Mouse (Mus musculus) embryo, embryonic 11 days (tissue): ENCODE measurements around the gene Chst4.

Experiments used
- DNase-seq: peaks from one replicate; pipeline ENCODE4 v3.0.0-alpha.2; 2015

Gene Chst4

GRCm38 (mm10) chr8:110039659-110040058 is at the start of gene Chst4:
Gene Chst4, minus strand, starts transcription at chr8:110039740.
- DNase-seq: no peak

- DNase-seq: peak; percentile 19
Measured at GRCm38 (mm10) chr8:110082416-110083105, 43.0 kb upstream of the Chst4 start.

- peak; percentile 79 for DNase-seq
Measured at GRCm38 (mm10) chr8:110079282-110080221, 40.0 kb upstream of the Chst4 start, which contains the start of gene Zfp612. Gene Zfp612, plus strand, starts transcription at chr8:110079746.

- no peak for DNase-seq
Measured at GRCm38 (mm10) chr8:110074496-110074895, 35.0 kb upstream of the Chst4 start.

- DNase-seq: peak; percentile 88
Measured at GRCm38 (mm10) chr8:110071600-110071999, 32.1 kb upstream of the Chst4 start.

- DNase-seq: no peak
Measured at GRCm38 (mm10) chr8:110069706-110070105, 30.2 kb upstream of the Chst4 start.

- no peak for DNase-seq
Measured at GRCm38 (mm10) chr8:110065676-110066075, 26.1 kb upstream of the Chst4 start.

- no peak for DNase-seq
Measured at GRCm38 (mm10) chr8:110064606-110065365, 25.2 kb upstream of the Chst4 start.

GRCm38 (mm10) chr8:110064161-110064560 is 24.6 kb upstream of the Chst4 start:
- DNase-seq: no peak

GRCm38 (mm10) chr8:110058207-110058606 is 18.7 kb upstream of the Chst4 start:
- DNase-seq: no peak

- no peak for DNase-seq
Measured at GRCm38 (mm10) chr8:110051208-110051607, 11.7 kb upstream of the Chst4 start.

GRCm38 (mm10) chr8:110040509-110040908 is 969 bp upstream of the Chst4 start:
- no peak for DNase-seq

- no peak for DNase-seq
Measured at GRCm38 (mm10) chr8:110039216-110039615, 324 bp downstream of the Chst4 start.

GRCm38 (mm10) chr8:110036156-110036555 is 3.4 kb downstream of the Chst4 start:
- DNase-seq: no peak

GRCm38 (mm10) chr8:110034331-110034730 is 5.2 kb downstream of the Chst4 start:
- DNase-seq: no peak

GRCm38 (mm10) chr8:110033771-110034170 is 5.8 kb downstream of the Chst4 start:
- peak; percentile 30 for DNase-seq

- no peak for DNase-seq
Measured at GRCm38 (mm10) chr8:110022768-110023344, 16.7 kb downstream of the Chst4 start.

GRCm38 (mm10) chr8:110022081-110022480 is 17.5 kb downstream of the Chst4 start:
- no peak for DNase-seq

GRCm38 (mm10) chr8:110010868-110011267 is 28.7 kb downstream of the Chst4 start:
- peak; percentile 54 for DNase-seq

- DNase-seq: no peak
Measured at GRCm38 (mm10) chr8:110008995-110009446, 30.5 kb downstream of the Chst4 start.

GRCm38 (mm10) chr8:110008228-110008994 is 31.1 kb downstream of the Chst4 start:
- DNase-seq: no peak
